Mouse (Mus musculus): ENCODE results near the gene Natd1.
A peak's percentile ranks its signal among the peaks of the same experiment; 100 is the strongest.
"Not testable (repeated sequence)": the region's sequence is repeated elsewhere in the genome, so short reads cannot be mapped to it uniquely, and the experiment has no call there.

The Natd1 gene

GRCm38 (mm10) chr11:60889861-60890260 is 24.7 kb downstream of the Natd1 start:
- DNase-seq (ENCODE audit: low read depth), result no peak

- not testable (repeated sequence) for DNase-seq (ENCODE audit: low read depth)
Measured at GRCm38 (mm10) chr11:60886986-60887385, 27.6 kb downstream of the Natd1 start.

- no peak for DNase-seq (ENCODE audit: low read depth)
Measured at GRCm38 (mm10) chr11:60882386-60882785, 32.2 kb downstream of the Natd1 start.

GRCm38 (mm10) chr11:60880559-60880958 is 34.0 kb downstream of the Natd1 start:
- DNase-seq (ENCODE audit: low read depth), result no peak

- DNase-seq (ENCODE audit: low read depth), result no peak
Measured at GRCm38 (mm10) chr11:60879423-60879822, 35.1 kb downstream of the Natd1 start.

GRCm38 (mm10) chr11:60878675-60879294 is 35.8 kb downstream of the Natd1 start, which contains the start of gene Tmem11:
Tmem11 (minus strand) TSS chr11:60879272.
- peak; percentile 93 for DNase-seq (ENCODE audit: low read depth)

- DNase-seq (ENCODE audit: low read depth), result no peak
Measured at GRCm38 (mm10) chr11:60878056-60878612, 36.4 kb downstream of the Natd1 start.

GRCm38 (mm10) chr11:60873101-60873500 is 41.4 kb downstream of the Natd1 start:
- DNase-seq (ENCODE audit: low read depth), result no peak

GRCm38 (mm10) chr11:60871409-60871808 is 43.1 kb downstream of the Natd1 start:
- DNase-seq (ENCODE audit: low read depth), result no peak

GRCm38 (mm10) chr11:60869471-60869870 is 45.1 kb downstream of the Natd1 start:
- DNase-seq (ENCODE audit: low read depth), result not testable (repeated sequence)

GRCm38 (mm10) chr11:60867904-60868303 is 46.6 kb downstream of the Natd1 start:
- no peak for DNase-seq (ENCODE audit: low read depth)

GRCm38 (mm10) chr11:60867456-60867855 is 47.1 kb downstream of the Natd1 start:
- DNase-seq (ENCODE audit: low read depth), result no peak

- no peak for DNase-seq (ENCODE audit: low read depth)
Measured at GRCm38 (mm10) chr11:60866021-60866420, 48.5 kb downstream of the Natd1 start.

GRCm38 (mm10) chr11:60864916-60865315 is 49.6 kb downstream of the Natd1 start:
- no peak for DNase-seq (ENCODE audit: low read depth)

GRCm38 (mm10) chr11:60864166-60864565 is 50.4 kb downstream of the Natd1 start:
- no peak for DNase-seq (ENCODE audit: low read depth)

- no peak for DNase-seq (ENCODE audit: low read depth)
Measured at GRCm38 (mm10) chr11:60863196-60863595, 51.4 kb downstream of the Natd1 start.

GRCm38 (mm10) chr11:60861993-60862392 is 52.6 kb downstream of the Natd1 start:
- DNase-seq (ENCODE audit: low read depth), result no peak

- DNase-seq (ENCODE audit: low read depth), result no peak
Measured at GRCm38 (mm10) chr11:60856587-60856986, 58.0 kb downstream of the Natd1 start.
